In genomic region chr10:66994469-66994868, GRCm38 (mm10) we compare ENCODE assay signal across 9 mouse cellular contexts.
DNase-seq lines count a peak whose midpoint lies in the region; ATAC-seq and TF ChIP-seq lines count a peak whose summit lies in the region.
"Had no signal": no experiment of that assay in that cellular context is flagged by ENCODE, and none has a peak within 500 bp of the region (broad histone marks: within the 10 kb centered on the region; RNA-seq: fewer than 3 reads in every experiment).

No protein-coding gene starts in this region.

- no peak for TF ChIP-seq POLR2A in myocyte (IDR thresholded peaks at IDR 0.05; ENCODE audit: insufficient read length, low read depth)

- H3K79me2 ChIP-seq in myocyte (ENCODE audit: control insufficient read depth, insufficient read depth): no peaks in the 10 kb centered on the region

- peak; percentile 49 to 65 for DNase-seq in adrenal gland, adult (ENCODE audit: inconsistent age in 2 of 2, low spot score in 1 of 2)
- no peak for DNase-seq in adrenal gland, postnatal 4 days (ENCODE audit: low spot score in 2 of 2)
- DNase-seq in lung, embryonic 14.5 days: peak; percentile 30
- no peak for DNase-seq in lung, adult 18-20 months
- DNase-seq in left cerebral cortex, postnatal 36 days (ENCODE audit: low spot score in 2 of 2): no peak
- DNase-seq in gastrocnemius, postnatal 36 days: no peak

- 0 out of 2 replicates have a peak, but pooled peaks cover 3% of the 10 kb centered on the region for H3K9me3 ChIP-seq in lung, embryonic 14.5 days (ENCODE audit: low read depth, low read length)
- H3K9me3 ChIP-seq in forebrain, embryonic 15.5 days: no peaks in the 10 kb centered on the region

- no peaks in the 10 kb centered on the region for H3K27me3 ChIP-seq in lung, embryonic 14.5 days (ENCODE audit: insufficient read depth, low read length)
- no peaks in the 10 kb centered on the region for H3K27me3 ChIP-seq in forebrain, embryonic 15.5 days
- H3K27me3 ChIP-seq in myocyte (ENCODE audit: control insufficient read depth, insufficient read depth, insufficient read length): no peaks in the 10 kb centered on the region

- H3K4me2 ChIP-seq in lung, embryonic 14.5 days: no peak overlapping the region
- H3K4me2 ChIP-seq in forebrain, embryonic 15.5 days (replicated peaks): no peak overlapping the region
- H3K4me2 ChIP-seq in myocyte (ENCODE audit: low read depth): no peak overlapping the region

- 58% methylated on average over 5 of the region's 5 CpGs for WGBS in lung, embryonic 14.5 days
- WGBS in forebrain, embryonic 15.5 days: 60% methylated on average over 5 of the region's 5 CpGs

- H3K4me3 ChIP-seq in lung, embryonic 14.5 days (ENCODE audit: low read depth, low read length): no peak overlapping the region
- H3K4me3 ChIP-seq in forebrain, embryonic 15.5 days: no peak overlapping the region
- no peak overlapping the region for H3K4me3 ChIP-seq in myocyte

- no peaks in the 10 kb centered on the region for H3K36me3 ChIP-seq in lung, embryonic 14.5 days (ENCODE audit: insufficient read depth)
- no peaks in the 10 kb centered on the region for H3K36me3 ChIP-seq in forebrain, embryonic 15.5 days
- H3K36me3 ChIP-seq in myocyte (ENCODE audit: control insufficient read depth, insufficient read depth): no peaks in the 10 kb centered on the region

- ATAC-seq in lung, embryonic 14.5 days (ENCODE audit: insufficient read depth): peak; percentile 36; the same call in 1 of the 2 replicates
- ATAC-seq in forebrain, embryonic 15.5 days (replicated peaks): peak; percentile 60

- intact Hi-C loops in left cerebral cortex, postnatal 36 days (cut with DNase I): no loop called here
- intact Hi-C loops in gastrocnemius, postnatal 36 days (cut with DNase I): no loop called here

- 0 out of 2 replicates have a peak overlapping the region, but pooled peaks have one; percentile 9 for H3K27ac ChIP-seq in lung, embryonic 14.5 days (ENCODE audit: low read depth)
- H3K27ac ChIP-seq in forebrain, embryonic 15.5 days (replicated peaks): peak overlapping the region; percentile 51
- H3K27ac ChIP-seq: macrophage had no signal

- TF ChIP-seq CTCF in lung, embryonic 14.5 days (IDR thresholded peaks at IDR 0.05; ENCODE audit: low read depth): no peak

- H3K9ac ChIP-seq in lung, embryonic 14.5 days: no peak overlapping the region
- no peak overlapping the region for H3K9ac ChIP-seq in forebrain, embryonic 15.5 days (replicated peaks)

- H3K4me1 ChIP-seq in lung, embryonic 14.5 days (ENCODE audit: insufficient read depth): peaks cover 5% of the 10 kb centered on the region; the same call in 1 of the 2 replicates
- peaks cover 15% of the 10 kb centered on the region for H3K4me1 ChIP-seq in forebrain, embryonic 15.5 days

- no peak overlapping the region for H3ac ChIP-seq in myocyte (ENCODE audit: control insufficient read depth, insufficient read length)

TF ChIP-seq in myocyte, 11 proteins besides CTCF, POLR2A, EP300 and RAD21:
- TF ChIP-seq TCF3 (IDR thresholded peaks at IDR 0.05; ENCODE audit: insufficient read length, low read depth): peak; percentile 9
- peak in 2 of 3 experiments; percentile 65 to 77 for TF ChIP-seq MYOD1 (IDR thresholded peaks at IDR 0.05; ENCODE audit: control insufficient read depth in 1 of 3, insufficient read length in 2 of 3, low read depth in 2 of 3)
- TF ChIP-seq POLR2AphosphoS2 (IDR thresholded peaks at IDR 0.05; ENCODE audit: insufficient read length, low read depth): no peak
- no peak for TF ChIP-seq CEBPB (IDR thresholded peaks at IDR 0.05; ENCODE audit: insufficient read depth, poor library complexity, severe bottlenecking)
- TF ChIP-seq E2F4 (IDR thresholded peaks at IDR 0.05; ENCODE audit: insufficient read depth): no peak
- no peak for TF ChIP-seq REST (IDR thresholded peaks at IDR 0.05; ENCODE audit: insufficient read depth, insufficient read length)
- TF ChIP-seq SRF (IDR thresholded peaks at IDR 0.05; ENCODE audit: control insufficient read depth, insufficient read length, low read depth): no peak
- no peak for TF ChIP-seq USF1 (IDR thresholded peaks at IDR 0.05; ENCODE audit: low read depth)
- peak; percentile 12 to 93 (median 27) for TF ChIP-seq MYOG (IDR thresholded peaks at IDR 0.05; ENCODE audit: control insufficient read depth in 1 of 3, insufficient read depth in 1 of 3, insufficient read length in 2 of 3, low read depth in 2 of 3)
- TF ChIP-seq TCF12 (IDR thresholded peaks at IDR 0.05; ENCODE audit: insufficient read depth, poor library complexity, severe bottlenecking): peak; percentile 50
- no peak for TF ChIP-seq MAX (IDR thresholded peaks at IDR 0.05; ENCODE audit: low read depth)
TF ChIP-seq in myocyte: peak in this region for 4.

Comparison
In these comparisons a context has a peak if more than half of its experiments do, and no peak if none do; other contexts are left out.
1. DNase-seq: peak in adrenal gland, adult (2 of 2) and lung, embryonic 14.5 days (single experiment); none in adrenal gland, postnatal 4 days (0 of 2), lung, adult 18-20 months (0 of 2), left cerebral cortex, postnatal 36 days (0 of 2) and gastrocnemius, postnatal 36 days (0 of 2).